Mouse (Mus musculus) kidney, postnatal 4 days (tissue): Measurements from ENCODE around the gene Zp2.
A peak's percentile ranks its signal among the peaks of the same experiment; 100 is the strongest.

Source experiments
- DNase-seq, 2 experiments: peaks; one replicate each; pipeline ENCODE4 v3.0.0; 2021; ENCODE audit warnings: mixed read lengths in 2 of 2

The Zp2 gene

GRCm38 (mm10) chr7:120145191-120145590, at the start of gene Zp2:
Gene Zp2, minus strand, starts transcription at chr7:120145291.
- DNase-seq = no peak

DNA sequence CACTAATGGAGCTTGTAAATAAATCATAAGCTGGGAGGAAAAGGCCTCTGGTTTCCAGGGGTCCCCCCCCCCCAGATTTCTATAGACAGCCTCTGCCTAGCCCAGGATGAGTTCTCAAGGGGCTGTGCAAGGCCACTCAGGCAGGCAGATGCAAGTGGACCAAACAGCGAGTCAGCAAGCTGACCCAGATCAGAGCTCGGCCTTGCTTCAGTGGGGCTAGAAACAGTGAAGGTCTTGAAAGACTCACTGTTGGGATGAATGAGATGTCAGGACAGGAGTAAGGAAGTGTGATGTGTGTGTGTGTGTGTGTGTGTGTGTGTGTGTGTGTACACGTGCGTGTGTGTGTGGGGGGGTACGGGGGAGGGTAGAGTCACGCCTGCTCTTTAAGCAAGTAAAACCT, 47.7 kb upstream of the Zp2 start:
- DNase-seq = no peak

- DNase-seq = no peak
These were observed 47.1 kb upstream of the Zp2 start for GRCm38 (mm10) chr7:120192207-120192606.

DNA sequence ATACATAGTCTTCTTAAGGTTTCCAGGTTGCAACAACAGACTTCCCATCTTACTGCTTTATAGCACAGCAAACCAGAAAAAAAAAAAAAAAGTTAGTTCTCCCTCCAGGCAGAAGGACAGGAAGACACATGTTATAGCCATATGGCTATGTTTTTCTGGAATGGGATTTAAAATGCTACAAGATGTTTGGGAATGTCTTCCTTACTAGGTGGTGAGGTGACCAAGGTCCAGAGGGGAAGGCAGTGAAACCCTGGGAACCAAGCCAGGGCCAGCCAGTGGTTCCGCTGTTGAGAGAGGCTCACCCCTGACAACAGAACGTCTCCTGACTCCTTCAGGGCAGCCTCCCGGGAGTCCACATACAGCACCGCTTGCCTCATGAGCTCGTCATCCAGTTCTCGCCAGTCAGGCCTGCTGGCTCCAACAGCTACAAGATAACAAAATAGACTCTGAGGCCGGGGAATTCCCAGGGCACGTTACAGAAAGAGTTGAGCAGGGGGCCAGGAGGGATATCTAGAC, 45.1 kb upstream of the Zp2 start:
- DNase-seq = peak; percentile 38 to 68

GRCm38 (mm10) chr7:120189369-120190149, 44.5 kb upstream of the Zp2 start:
- peak; percentile 21 to 50 for DNase-seq

- DNase-seq = no peak
These were observed 43.9 kb upstream of the Zp2 start for GRCm38 (mm10) chr7:120188946-120189345.

DNA sequence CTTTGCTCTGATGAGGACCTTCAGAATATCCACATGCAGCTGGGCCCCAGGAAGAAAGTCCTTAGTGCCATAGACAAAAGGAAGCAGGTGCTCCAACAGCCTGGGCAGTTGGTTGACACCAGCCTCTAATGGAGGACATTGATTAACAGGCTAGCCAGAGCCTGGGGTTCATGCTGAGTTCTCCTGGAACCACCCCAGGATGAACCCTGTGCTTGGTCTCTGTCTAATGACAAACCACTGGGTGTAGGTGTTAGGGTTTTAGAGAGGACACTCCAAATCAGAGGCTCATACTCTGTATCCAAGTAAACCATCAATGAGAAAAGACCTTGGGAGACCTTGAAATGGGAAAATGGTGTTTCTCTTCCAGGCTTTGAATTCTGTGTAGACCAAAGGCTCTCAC, 37.8 kb upstream of the Zp2 start:
- DNase-seq = no peak

- DNase-seq = no peak
These were observed 36.5 kb upstream of the Zp2 start for GRCm38 (mm10) chr7:120181401-120182230.

DNA sequence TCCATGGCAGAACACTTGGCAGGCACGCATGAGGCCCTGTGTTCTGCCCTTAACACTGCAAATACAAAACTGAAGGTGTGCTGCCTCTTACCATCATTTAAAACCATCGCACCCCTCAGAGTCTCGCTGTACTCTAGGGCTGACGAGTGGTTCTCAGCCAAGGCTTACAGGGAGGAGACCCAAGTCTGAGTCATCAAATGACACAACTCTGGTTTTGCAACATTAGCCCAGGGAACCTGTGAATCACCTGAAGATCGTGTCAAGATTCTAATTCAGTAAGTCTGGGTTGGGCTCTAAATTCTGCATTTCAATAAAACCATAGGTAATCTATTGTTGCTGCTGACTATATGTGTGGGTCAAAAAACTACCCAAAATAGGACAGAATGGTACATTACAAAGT, 35.5 kb upstream of the Zp2 start:
- DNase-seq = no peak

GRCm38 (mm10) chr7:120178935-120179334, 33.8 kb upstream of the Zp2 start:
- no peak for DNase-seq

- no peak for DNase-seq
These were observed 32.5 kb upstream of the Zp2 start for GRCm38 (mm10) chr7:120177611-120178010.

GRCm38 (mm10) chr7:120174723-120175504, 29.8 kb upstream of the Zp2 start:
- no peak for DNase-seq

- DNase-seq = peak; percentile 77 to 86
These were observed 28.6 kb upstream of the Zp2 start, which contains the start of gene Anks4b for GRCm38 (mm10) chr7:120173603-120174244. Gene Anks4b, plus strand, starts transcription at chr7:120173858.

DNA sequence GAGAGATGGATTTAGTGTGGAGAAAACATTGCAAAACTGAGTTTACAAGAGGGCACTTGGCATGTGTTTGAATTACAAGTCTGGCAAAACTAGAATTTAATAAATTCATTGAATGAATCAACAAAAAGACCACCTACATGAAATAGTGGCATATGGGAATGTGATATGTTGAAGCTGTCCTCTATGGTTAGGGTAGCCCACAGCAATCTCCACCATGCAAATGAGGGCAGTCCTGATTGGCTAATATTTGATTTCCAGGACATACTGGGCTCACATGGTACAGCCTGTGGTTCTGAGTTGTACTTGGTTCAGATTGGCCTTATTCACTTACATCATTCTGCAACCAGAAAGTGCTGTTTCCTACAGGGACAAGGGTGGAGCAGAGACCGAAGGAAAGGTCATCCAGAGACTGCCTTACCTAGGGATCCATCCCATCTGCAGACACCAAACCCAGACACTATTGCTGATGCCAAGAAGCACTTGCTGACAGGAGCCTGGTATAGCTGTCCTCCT, 27.2 kb upstream of the Zp2 start:
- DNase-seq = no peak

- peak; percentile 34 to 50 for DNase-seq
These were observed 18.6 kb upstream of the Zp2 start for GRCm38 (mm10) chr7:120163581-120164251.

DNA sequence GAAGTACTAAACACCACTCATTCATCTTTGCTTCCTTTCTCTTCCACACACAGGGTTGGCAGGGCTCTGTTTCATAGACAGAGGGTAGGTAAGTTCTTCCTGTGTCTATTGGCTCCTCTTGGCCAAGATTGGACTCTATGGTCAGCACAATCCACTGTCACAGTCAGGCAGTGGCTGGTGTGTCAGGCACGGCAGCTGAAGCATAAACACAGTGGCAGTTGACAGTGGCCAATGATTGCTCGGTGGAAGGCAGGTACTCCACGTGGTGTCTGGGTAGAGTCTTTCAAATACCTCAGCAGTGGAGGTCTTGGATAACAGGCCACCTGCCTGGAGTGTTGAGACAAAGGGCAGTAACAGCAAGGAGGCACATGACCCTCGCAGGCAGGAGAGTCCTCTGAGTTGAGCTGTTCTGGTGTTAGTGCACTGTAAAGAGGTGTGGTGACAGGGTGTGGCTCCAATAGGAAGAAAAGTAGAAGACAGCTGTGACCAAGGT, 13.1 kb upstream of the Zp2 start:
- DNase-seq = peak in 1 of 2 experiments; percentile 7

- DNase-seq = no peak
These were observed 12.5 kb upstream of the Zp2 start for GRCm38 (mm10) chr7:120157575-120158061.

DNA sequence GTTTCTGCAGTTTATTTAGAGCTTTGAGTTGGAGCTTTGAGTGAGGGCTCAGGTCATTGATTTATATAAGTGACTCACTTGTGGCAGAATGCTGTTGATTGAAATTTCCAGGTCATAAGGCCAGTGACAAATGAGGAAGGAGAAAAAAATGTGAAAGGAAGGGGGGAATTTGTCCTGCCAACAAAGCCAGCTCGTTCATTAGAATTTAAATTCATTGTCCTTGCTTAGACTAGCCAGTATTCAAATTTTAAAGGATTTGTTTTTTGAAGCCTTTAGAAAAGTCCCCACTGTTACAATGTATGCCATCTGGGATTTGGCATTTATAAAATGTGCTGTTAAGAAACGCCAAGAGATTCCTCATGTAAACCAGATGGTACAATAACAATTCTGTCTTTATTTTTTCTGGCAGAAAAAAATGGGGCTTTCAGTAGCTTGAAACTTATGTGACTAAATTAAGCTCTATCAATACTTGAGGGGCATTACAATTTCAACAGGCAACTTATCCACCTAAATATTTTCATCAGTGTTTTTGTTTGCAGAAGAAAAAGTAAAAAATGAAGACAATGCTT, 11.8 kb upstream of the Zp2 start:
- DNase-seq = no peak

DNA sequence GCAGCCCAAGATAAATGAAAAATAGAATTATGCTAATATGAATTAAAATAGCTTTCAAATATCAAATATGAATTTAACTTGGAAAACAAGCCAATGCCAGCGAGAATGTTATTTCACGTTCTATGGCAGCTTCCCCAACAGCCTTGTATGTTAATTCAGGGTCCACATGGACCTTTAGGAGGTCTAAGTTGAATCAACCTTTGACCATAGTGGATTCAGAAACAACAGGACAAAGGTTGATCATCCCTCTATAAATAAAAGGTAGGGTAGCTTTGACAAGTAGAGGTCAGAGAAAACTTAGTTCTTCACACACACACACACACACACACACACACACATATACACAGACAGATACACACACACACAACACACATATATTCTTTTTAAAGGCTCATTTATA, 5.8 kb upstream of the Zp2 start:
- no peak for DNase-seq

DNA sequence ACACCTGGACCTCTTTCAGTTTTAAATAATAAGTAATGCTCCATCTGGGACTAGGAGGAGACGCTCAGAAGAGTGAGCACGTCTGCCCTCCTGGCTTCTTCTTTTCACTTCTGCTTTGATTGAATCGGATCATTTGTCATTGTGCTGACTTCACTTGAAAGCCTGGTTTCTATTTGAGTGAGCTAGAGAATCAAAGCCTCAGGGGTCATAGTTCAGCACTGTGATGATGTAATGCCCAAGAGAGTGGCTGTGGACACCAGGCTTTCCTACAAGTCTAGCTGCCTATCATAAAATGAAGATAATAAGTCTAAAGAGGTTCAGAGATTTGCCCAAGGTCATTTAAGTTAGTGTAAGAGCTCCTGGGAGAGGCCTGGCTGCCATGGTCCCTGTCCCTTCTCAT, 5.2 kb upstream of the Zp2 start:
- DNase-seq = no peak

- DNase-seq = no peak
These were observed 2.3 kb downstream of the Zp2 start for GRCm38 (mm10) chr7:120142743-120143142.
